Mouse (Mus musculus): Measurements from ENCODE around the gene Ceacam16. TPM values are rescaled to one million over a fixed set of nuclear protein-coding genes. Genes with fewer than 3 reads are reported as not detected.

Ceacam16 gene
- total and polyA plus RNA-seq, 3 experiments = 0.12 to 0.18 TPM; not detected in 1

DNA sequence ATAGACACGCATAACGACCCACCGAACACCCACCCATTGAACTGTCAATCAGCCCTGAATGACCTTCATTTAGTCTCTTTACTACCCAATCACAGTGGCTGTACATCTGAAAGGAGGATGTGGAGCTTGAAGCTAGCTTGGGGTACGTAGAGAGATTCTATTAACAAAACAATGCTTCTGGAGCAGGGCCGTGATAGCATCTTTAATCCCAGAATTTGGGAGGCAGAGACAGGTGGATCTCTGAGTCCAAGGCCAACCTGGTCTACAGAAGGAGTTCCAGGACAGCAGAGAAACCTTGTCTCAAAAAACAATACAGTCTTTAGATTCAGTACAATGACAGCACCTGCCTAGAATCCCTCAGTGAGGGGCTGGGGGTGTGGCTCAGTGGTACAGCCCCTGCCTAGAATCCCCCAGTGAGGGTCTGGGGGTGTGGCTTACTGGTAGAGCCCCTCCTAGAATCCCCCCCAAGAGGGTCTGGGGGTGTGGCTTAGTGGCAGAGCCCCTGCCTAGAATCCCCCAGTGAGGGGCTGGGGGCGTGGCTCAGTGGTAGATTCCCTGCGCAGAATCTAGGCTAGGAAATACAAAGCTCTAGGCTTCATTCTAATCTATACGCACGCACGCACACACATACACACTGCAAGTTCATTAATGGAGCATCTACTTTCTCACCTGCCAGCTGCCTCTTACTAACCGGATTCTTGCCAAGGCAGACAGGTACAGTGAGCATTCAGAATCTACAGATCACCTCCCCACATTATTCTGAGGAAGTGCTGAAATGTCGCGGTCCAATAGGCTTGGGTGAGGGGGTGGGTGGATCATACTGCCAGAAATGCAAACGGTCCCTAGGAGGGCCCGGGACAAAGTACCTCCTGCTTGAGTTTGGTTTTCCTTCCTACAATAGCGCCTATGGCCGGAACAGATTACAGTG is 45.5 kb downstream of the Ceacam16 start:
- TF ChIP-seq TCF12 (IDR thresholded peaks at IDR 0.05; ENCODE audit: low read depth, low read length) (no peak), MXI1 (IDR thresholded peaks at IDR 0.05; ENCODE audit: low read depth, low read length) (0 out of 2 replicates have a peak, but pooled peaks have one; percentile 13), MYC (IDR thresholded peaks at IDR 0.05; ENCODE audit: low read depth, low read length) (no peak), NRF1 (IDR thresholded peaks at IDR 0.05; ENCODE audit: insufficient read depth, low read depth, low read length, poor library complexity, severe bottlenecking) (peak; percentile 11; the same call in 1 of the 2 replicates)
- Histone ChIP-seq H3K36me3 (ENCODE audit: control insufficient read depth in 1 of 2, insufficient read depth in 2 of 2, low read length in 2 of 2) (peaks cover 0 to 14% of the 10 kb centered on the region in 2 experiments; a peak in 2 of 4 replicates), H3K79me2 (ENCODE audit: control insufficient read depth, insufficient read depth, low read length, poor library complexity) (no peaks in the 10 kb centered on the region), H3K4me1 (ENCODE audit: control insufficient read depth in 1 of 2, insufficient read depth in 2 of 2, low read length in 2 of 2) (peaks cover 20 to 28% of the 10 kb centered on the region in 2 experiments), H3K9ac (ENCODE audit: control insufficient read depth, low read depth, low read length, poor library complexity, severe bottlenecking) (peak overlapping the region; percentile 42), H3K9me3 (replicated peaks; ENCODE audit: insufficient read depth, low read length) (no peaks in the 10 kb centered on the region), H3K4me3 (ENCODE audit: control insufficient read depth in 1 of 2, insufficient read depth in 1 of 2, low read depth in 2 of 2, low read length in 2 of 2) (peak overlapping the region; percentile 49 to 78), H3K27ac (ENCODE audit: control insufficient read depth, low read depth, low read length) (peak overlapping the region; percentile 61), H3K27me3 (ENCODE audit: control insufficient read depth in 1 of 2, insufficient read depth in 2 of 2, low read length in 2 of 2) (no peaks in the 10 kb centered on the region)
- no peak for DNase-seq (ENCODE audit: low read depth, low spot score)

DNA sequence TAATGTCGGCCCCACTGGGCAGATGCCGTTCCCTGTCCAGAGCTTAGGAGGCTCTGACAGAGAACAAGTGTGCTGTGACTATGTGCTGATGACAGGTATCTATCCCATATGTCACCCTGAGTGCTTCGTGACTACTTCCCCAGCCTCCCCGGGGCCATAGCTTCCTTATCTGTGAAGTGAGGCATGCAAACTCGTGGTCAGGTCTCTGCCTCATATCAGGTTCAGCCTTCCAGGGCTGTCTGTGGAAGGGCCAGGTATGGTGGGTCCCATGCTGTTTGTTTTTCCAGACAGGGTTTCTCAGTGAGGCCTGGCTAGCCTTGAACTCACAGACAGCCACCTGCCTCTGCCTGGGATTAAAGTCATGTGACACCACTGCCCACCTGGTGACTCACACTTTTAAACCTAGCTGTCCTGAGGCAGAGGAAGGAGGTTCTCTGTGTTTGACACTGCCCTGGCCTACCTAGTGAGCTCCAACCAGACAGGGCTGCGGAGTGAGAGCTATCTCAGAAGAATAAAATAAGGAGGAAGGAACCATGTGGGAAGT is 47.4 kb downstream of the Ceacam16 start:
- Histone ChIP-seq H3K27me3 (ENCODE audit: control insufficient read depth in 1 of 2, insufficient read depth in 2 of 2, low read length in 2 of 2) (no peaks in the 10 kb centered on the region), H3K4me1 (ENCODE audit: control insufficient read depth in 1 of 2, insufficient read depth in 2 of 2, low read length in 2 of 2) (peaks cover 20 to 28% of the 10 kb centered on the region in 2 experiments), H3K9me3 (replicated peaks; ENCODE audit: insufficient read depth, low read length) (no peaks in the 10 kb centered on the region), H3K27ac (ENCODE audit: control insufficient read depth, low read depth, low read length) (peak overlapping the region; percentile 41), H3K79me2 (ENCODE audit: control insufficient read depth, insufficient read depth, low read length, poor library complexity) (no peaks in the 10 kb centered on the region), H3K36me3 (ENCODE audit: control insufficient read depth in 1 of 2, insufficient read depth in 2 of 2, low read length in 2 of 2) (peaks cover 0 to 14% of the 10 kb centered on the region in 2 experiments; a peak in 2 of 4 replicates), H3K4me3 (ENCODE audit: control insufficient read depth in 1 of 2, insufficient read depth in 1 of 2, low read depth in 2 of 2, low read length in 2 of 2) (no peak overlapping the region), H3K9ac (ENCODE audit: control insufficient read depth, low read depth, low read length, poor library complexity, severe bottlenecking) (no peak overlapping the region)
- peak; percentile 83 for DNase-seq (ENCODE audit: low read depth, low spot score)
- TF ChIP-seq GABPA (IDR thresholded peaks at IDR 0.05; ENCODE audit: low read depth, low read length) (no peak), BHLHE40 (IDR thresholded peaks at IDR 0.05; ENCODE audit: borderline replicate concordance, low read depth, low read length) (peak; percentile 25; the same call in 1 of the 2 replicates), ZNF384 (IDR thresholded peaks at IDR 0.05; ENCODE audit: low read depth, low read length) (no peak), SIN3A (IDR thresholded peaks at IDR 0.05; ENCODE audit: low read length) (peak; percentile 81), TAL1 (IDR thresholded peaks at IDR 0.05; ENCODE audit: low read length) (peak; percentile 68), ZKSCAN1 (IDR thresholded peaks at IDR 0.05; ENCODE audit: low read depth, low read length) (no peak), GATA1 (IDR thresholded peaks at IDR 0.05; ENCODE audit: low read depth, low read length) (peak; percentile 83), USF1 (IDR thresholded peaks at IDR 0.05; ENCODE audit: low read depth, low read length) (peak; percentile 77; the same call in 1 of the 2 replicates), ETS1 (IDR thresholded peaks at IDR 0.05; ENCODE audit: low read depth, low read length) (peak; percentile 77), KAT2A (conservative IDR thresholded peaks at IDR 0.05; ENCODE audit: low read depth, low read length) (no peak), USF2 (IDR thresholded peaks at IDR 0.05; ENCODE audit: borderline replicate concordance in 1 of 2, insufficient read depth in 1 of 2, low read depth in 1 of 2, low read length in 2 of 2) (peak in 1 of 2 experiments; percentile 20; a peak in 1 of 4 replicates), NELFE (IDR thresholded peaks at IDR 0.05; ENCODE audit: low read depth, low read length) (0 out of 2 replicates have a peak, but pooled peaks have one; percentile 28), ELF1 (IDR thresholded peaks at IDR 0.05; ENCODE audit: low read depth, low read length) (0 out of 2 replicates have a peak, but pooled peaks have one; percentile 6), E2F4 (IDR thresholded peaks at IDR 0.05; ENCODE audit: borderline replicate concordance, low read depth, low read length) (no peak), RAD21 (IDR thresholded peaks at IDR 0.05; ENCODE audit: low read depth, low read length) (no peak), MAFK (IDR thresholded peaks at IDR 0.05; ENCODE audit: borderline replicate concordance, low read depth, low read length) (0 out of 2 replicates have a peak, but pooled peaks have one; percentile 5), POLR2AphosphoS2 (IDR thresholded peaks at IDR 0.05; ENCODE audit: low read length) (no peak), MXI1 (IDR thresholded peaks at IDR 0.05; ENCODE audit: low read depth, low read length) (peak; percentile 80), NRF1 (IDR thresholded peaks at IDR 0.05; ENCODE audit: insufficient read depth, low read depth, low read length, poor library complexity, severe bottlenecking) (no peak), JUND (IDR thresholded peaks at IDR 0.05; ENCODE audit: low read depth, low read length) (no peak), CHD1 (IDR thresholded peaks at IDR 0.05; ENCODE audit: low read depth, low read length) (no peak), RCOR1 (IDR thresholded peaks at IDR 0.05; ENCODE audit: low read depth, low read length) (no peak), MEF2A (IDR thresholded peaks at IDR 0.05; ENCODE audit: extremely low read depth, insufficient replicate concordance, low read depth, low read length, poor library complexity, severe bottlenecking) (no peak), HCFC1 (IDR thresholded peaks at IDR 0.05; ENCODE audit: low read depth, low read length) (0 out of 2 replicates have a peak, but pooled peaks have one; percentile 27)
